Mouse (Mus musculus) MEL (cell line): ENCODE data around the gene Slc44a4. TPM values are rescaled to one million over a fixed set of nuclear protein-coding genes. Genes with fewer than 3 reads are reported as not detected.

Source experiments
- DNase-seq: peaks from one replicate; pipeline ENCODE4 v3.0.0; 2011; ENCODE audit warnings: low read depth, low spot score
- H3K27ac ChIP-seq: 2 replicates; pipeline ENCODE4 v1.5.1; 2012; ENCODE audit warnings: low read depth, mild to moderate bottlenecking, control low read depth, low read length, moderate library complexity; ENCODE audit not compliant: control insufficient read depth
- H3K27me3 ChIP-seq, 2 experiments: fragments of 150-350 bp in 1 of 2; sonication (generic) in 1 of 2; 2 replicates each; pipeline ENCODE4 v1.6.1; 2012; ENCODE audit warnings: low read length in 2 of 2, mild to moderate bottlenecking in 2 of 2, improper control_type of control experiment in 1 of 2, moderate library complexity in 1 of 2; ENCODE audit not compliant: insufficient read depth in 2 of 2, control insufficient read depth in 1 of 2
- H3K36me3 ChIP-seq, 2 experiments: 2 replicates each; pipeline ENCODE4 v1.6.1; 2012 to 2014; ENCODE audit warnings: low read length in 2 of 2, improper control_type of control experiment in 1 of 2, inconsistent platforms in 1 of 2, mild to moderate bottlenecking in 1 of 2; ENCODE audit not compliant: insufficient read depth in 2 of 2, control insufficient read depth in 1 of 2
- H3K4me1 ChIP-seq, 2 experiments: fragments of 150-350 bp in 1 of 2; sonication (generic) in 1 of 2; 2 replicates each; pipeline ENCODE4 v1.6.1; 2012; ENCODE audit warnings: low read length in 2 of 2, improper control_type of control experiment in 1 of 2, mild to moderate bottlenecking in 1 of 2; ENCODE audit not compliant: insufficient read depth in 2 of 2, control insufficient read depth in 1 of 2
- H3K4me3 ChIP-seq, 2 experiments: fragments of 150-350 bp in 1 of 2; sonication (generic) in 1 of 2; 2 replicates each; pipeline ENCODE4 v1.5.1; 2012; ENCODE audit warnings: low read depth in 2 of 2, low read length in 2 of 2, mild to moderate bottlenecking in 2 of 2, moderate library complexity in 2 of 2, control low read depth in 1 of 2, improper control_type of control experiment in 1 of 2; ENCODE audit not compliant: control insufficient read depth in 1 of 2, insufficient read depth in 1 of 2
- H3K79me2 ChIP-seq: 2 replicates; pipeline ENCODE4 v1.6.1; 2012; ENCODE audit warnings: mild to moderate bottlenecking, low read length, moderate library complexity; ENCODE audit not compliant: control insufficient read depth, poor library complexity, insufficient read depth
- H3K9ac ChIP-seq: 2 replicates; pipeline ENCODE4 v1.6.1; 2012; ENCODE audit warnings: low read depth, mild to moderate bottlenecking, control low read depth, low read length, moderate library complexity; ENCODE audit not compliant: control insufficient read depth, poor library complexity, severe bottlenecking
- H3K9me3 ChIP-seq: fragments of 150-350 bp; sonication (generic); replicated peaks from 2 replicates; pipeline ENCODE4 v1.6.1; 2012; ENCODE audit warnings: mild to moderate bottlenecking, low read length, improper control_type of control experiment, moderate library complexity; ENCODE audit not compliant: insufficient read depth
- BHLHE40 ChIP-seq: IDR thresholded peaks from 2 replicates; pipeline ENCODE4 v1.6.1; 2012; ENCODE audit warnings: low read depth, mild to moderate bottlenecking, inconsistent platforms, low read length, improper control_type of control experiment, borderline replicate concordance
- CHD1 ChIP-seq: IDR thresholded peaks from 2 replicates; pipeline ENCODE4 v1.6.1; 2012; ENCODE audit warnings: low read depth, mild to moderate bottlenecking, inconsistent platforms, low read length, improper control_type of control experiment
- CHD2 ChIP-seq: IDR thresholded peaks from 2 replicates; pipeline ENCODE4 v1.6.1; 2011; ENCODE audit warnings: low read length, improper control_type of control experiment
- E2F4 ChIP-seq: IDR thresholded peaks from 2 replicates; pipeline ENCODE4 v1.6.1; 2011; ENCODE audit warnings: low read depth, low read length, improper control_type of control experiment, borderline replicate concordance
- EP300 ChIP-seq, 2 experiments: IDR thresholded peaks; 2 replicates each; pipeline ENCODE4 v1.6.1; 2011; ENCODE audit warnings: improper control_type of control experiment in 2 of 2, low read length in 2 of 2, low read depth in 1 of 2, mild to moderate bottlenecking in 1 of 2
- ETS1 ChIP-seq: IDR thresholded peaks from 2 replicates; pipeline ENCODE4 v1.6.1; 2012; ENCODE audit warnings: low read depth, mild to moderate bottlenecking, inconsistent platforms, low read length, improper control_type of control experiment, moderate library complexity
- GATA1 ChIP-seq: IDR thresholded peaks from 2 replicates; pipeline ENCODE4 v1.6.1; 2011; ENCODE audit warnings: low read depth, low read length, improper control_type of control experiment
- HCFC1 ChIP-seq: IDR thresholded peaks from 2 replicates; pipeline ENCODE4 v1.6.1; 2012; ENCODE audit warnings: low read depth, mild to moderate bottlenecking, inconsistent platforms, low read length, improper control_type of control experiment, moderate library complexity
- KAT2A ChIP-seq: conservative IDR thresholded peaks from 2 replicates; pipeline ENCODE4 v1.6.1; 2012; ENCODE audit warnings: low read depth, low read length, improper control_type of control experiment, inconsistent platforms
- MXI1 ChIP-seq: IDR thresholded peaks from 2 replicates; pipeline ENCODE4 v1.6.1; 2011; ENCODE audit warnings: mild to moderate bottlenecking, low read depth, low read length, improper control_type of control experiment
- MYB ChIP-seq: IDR thresholded peaks from 2 replicates; pipeline ENCODE4 v1.6.1; 2011; ENCODE audit warnings: mild to moderate bottlenecking, low read depth, low read length, improper control_type of control experiment
- MYC ChIP-seq: IDR thresholded peaks from 2 replicates; pipeline ENCODE4 v1.6.1; 2011; ENCODE audit warnings: low read depth, mild to moderate bottlenecking, low read length, improper control_type of control experiment, moderate library complexity
- POLR2A ChIP-seq, 2 experiments: IDR thresholded peaks; 2 replicates each; pipeline ENCODE4 v1.6.1; 2011 to 2012; ENCODE audit warnings: low read length in 2 of 2, mild to moderate bottlenecking in 2 of 2, control low read depth in 1 of 2, improper control_type of control experiment in 1 of 2, low read depth in 1 of 2, moderate library complexity in 1 of 2; ENCODE audit not compliant: control insufficient read depth in 1 of 2, insufficient read depth in 1 of 2, poor library complexity in 1 of 2
- SMC3 ChIP-seq: IDR thresholded peaks from 2 replicates; pipeline ENCODE4 v1.6.1; 2011; ENCODE audit warnings: low read depth, low read length, improper control_type of control experiment
- TAL1 ChIP-seq: IDR thresholded peaks from 2 replicates; pipeline ENCODE4 v1.6.1; 2012; ENCODE audit warnings: mild to moderate bottlenecking, inconsistent platforms, low read length, moderate library complexity, mixed read lengths
- TBP ChIP-seq: IDR thresholded peaks from 2 replicates; pipeline ENCODE4 v1.8.0; 2011; ENCODE audit warnings: low read depth, low read length, improper control_type of control experiment
- UBTF ChIP-seq: IDR thresholded peaks from 2 replicates; pipeline ENCODE4 v1.6.1; 2012; ENCODE audit warnings: low read depth, mild to moderate bottlenecking, inconsistent platforms, low read length, improper control_type of control experiment, moderate library complexity, borderline replicate concordance; ENCODE audit not compliant: insufficient read depth
- ZC3H11A ChIP-seq: IDR thresholded peaks from 2 replicates; pipeline ENCODE4 v1.6.1; 2012; ENCODE audit warnings: low read depth, mild to moderate bottlenecking, inconsistent platforms, low read length, improper control_type of control experiment
- ZMIZ1 ChIP-seq: IDR thresholded peaks from 2 replicates; pipeline ENCODE4 v1.6.1; 2012; ENCODE audit warnings: low read depth, mild to moderate bottlenecking, inconsistent platforms, low read length, improper control_type of control experiment, moderate library complexity
- polyA plus RNA-seq, 2 experiments: library from polyadenylated mRNA; stranded (reverse) in 1 of 2; unstranded in 1 of 2; fragments of >175 nt in 1 of 2; fragments of >200 nt in 1 of 2; gene quantifications; 2 replicates each; pipeline versions ENCODE4 v1.2.1 to v1.2.4; 2012; ENCODE audit warnings: low replicate concordance in 2 of 2, low read depth in 1 of 2; ENCODE audit not compliant: insufficient read length in 2 of 2, insufficient read depth in 1 of 2, missing spikeins in 1 of 2
- total RNA-seq: library from RNA; depleted of rRNA; stranded (reverse); fragments of 300-350 nt; gene quantifications from 2 replicates; pipeline ENCODE4 v1.2.3, GENCODE M21; 2012

The Slc44a4 gene
- total and polyA plus RNA-seq, 3 experiments, result 0.06 to 0.12 TPM; not detected in 1

DNA sequence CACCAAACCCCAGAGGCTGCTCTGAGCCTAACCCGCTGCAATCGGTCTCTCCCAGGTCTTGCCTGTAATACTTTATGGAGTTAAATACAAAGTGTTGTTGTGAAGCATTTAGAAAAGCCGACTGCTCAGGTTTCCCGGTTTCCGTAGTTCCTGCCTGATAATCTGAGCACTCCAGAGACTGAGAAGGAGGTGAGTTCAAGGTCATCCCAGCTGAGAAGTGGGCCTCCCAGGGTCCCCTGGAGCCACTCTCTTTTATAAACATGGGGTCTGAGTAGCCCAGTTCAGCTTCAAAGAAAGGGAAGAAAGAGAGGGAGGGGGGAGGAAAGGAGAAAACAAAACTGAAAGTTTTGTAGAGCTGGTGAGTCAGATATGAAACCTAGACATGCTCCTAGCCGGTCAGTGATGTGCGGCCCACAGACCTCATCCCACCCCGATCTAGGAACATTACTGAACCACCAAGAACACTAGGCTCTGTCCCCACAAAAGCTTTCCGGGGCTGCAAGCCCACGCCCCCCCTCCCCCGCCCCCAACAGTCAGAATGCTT, 34.9 kb upstream of the Slc44a4 start, which contains the start of gene Zbtb12:
TSS of gene Zbtb12 (plus strand) at position 148 of the 544 bp plus-strand sequence.
- H3K4me3 ChIP-seq, result peak within 1 kb of the TSS; percentile 17 to 22; a peak in 1 of 4 replicates
- no peaks in the 10 kb centered on the region for H3K36me3 ChIP-seq
- no peak within 1 kb of the TSS for H3K9ac ChIP-seq
- H3K4me1 ChIP-seq, result no peaks in the 10 kb centered on the region
- TF ChIP-seq GATA1 (no peak), BHLHE40 (no peak), ZC3H11A (no peak), POLR2A (IDR thresholded peaks at IDR 0.05; ENCODE audit: control insufficient read depth in 1 of 2, insufficient read depth in 1 of 2, low read depth in 1 of 2, low read length in 2 of 2, poor library complexity in 1 of 2) (no peak), MYB (no peak), UBTF (no peak), EP300 (IDR thresholded peaks at IDR 0.05; ENCODE audit: low read depth in 1 of 2, low read length in 2 of 2) (no peak), ETS1 (no peak), ZMIZ1 (no peak), MYC (no peak), TBP (no peak), CHD1 (no peak), CHD2 (no peak), SMC3 (no peak)
- H3K79me2 ChIP-seq, result no peaks in the 10 kb centered on the region
- DNase-seq, result no peak
- no peaks in the 10 kb centered on the region for H3K27me3 ChIP-seq
- no peaks in the 10 kb centered on the region for H3K9me3 ChIP-seq
- no peak within 1 kb of the TSS for H3K27ac ChIP-seq

- H3K79me2 ChIP-seq, result no peaks in the 10 kb centered on the region
- H3K9me3 ChIP-seq, result no peaks in the 10 kb centered on the region
- H3K9ac ChIP-seq, result no peak overlapping the region
- no peaks in the 10 kb centered on the region for H3K36me3 ChIP-seq
- no peak overlapping the region for H3K27ac ChIP-seq
- H3K4me1 ChIP-seq, result no peaks in the 10 kb centered on the region
- DNase-seq, result no peak
- H3K4me3 ChIP-seq, result no peak overlapping the region
- H3K27me3 ChIP-seq, result no peaks in the 10 kb centered on the region
- no peak for TF ChIP-seq HCFC1
- TF ChIP-seq ETS1, result no peak
- TF ChIP-seq KAT2A, result no peak
- no peak for TF ChIP-seq CHD1
- TF ChIP-seq MYB, result no peak
- TF ChIP-seq BHLHE40, result no peak
- no peak for TF ChIP-seq MXI1
- no peak for TF ChIP-seq E2F4
- TF ChIP-seq ZMIZ1, result no peak
- no peak for TF ChIP-seq TAL1
- no peak for TF ChIP-seq SMC3
- TF ChIP-seq, all 39 proteins: peak for 0
Measured at GRCm38 (mm10) chr17:34881166-34881565, 33.1 kb upstream of the Slc44a4 start.
